Mouse (Mus musculus): ENCODE results near the gene Srpx2.
A peak's percentile ranks its signal among the peaks of the same experiment; 100 is the strongest.

Srpx2 gene

DNA sequence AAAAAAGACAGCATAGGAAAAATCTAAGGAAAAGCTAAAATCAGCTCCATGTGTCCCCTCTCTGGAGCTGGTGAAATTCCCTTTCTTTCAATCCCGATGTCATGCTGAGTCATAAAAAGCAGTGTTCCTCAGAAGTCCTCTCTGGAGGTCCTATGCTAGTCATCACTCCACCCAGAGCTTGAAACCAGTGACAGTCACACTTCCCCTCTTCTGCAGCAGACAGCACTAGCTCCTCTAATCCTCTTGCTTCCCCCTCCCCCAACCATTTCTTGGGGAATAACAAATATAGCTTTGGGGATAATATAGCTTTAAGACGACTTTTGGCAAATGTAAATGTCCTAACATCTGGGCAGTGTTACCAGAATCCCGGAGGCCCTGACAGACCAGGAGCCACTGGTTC is at the start of gene Srpx2:
Gene Srpx2 (plus strand): TSS at position 166 of the 400 bp plus-strand sequence.
- no peak for DNase-seq (ENCODE audit: low spot score)

DNA sequence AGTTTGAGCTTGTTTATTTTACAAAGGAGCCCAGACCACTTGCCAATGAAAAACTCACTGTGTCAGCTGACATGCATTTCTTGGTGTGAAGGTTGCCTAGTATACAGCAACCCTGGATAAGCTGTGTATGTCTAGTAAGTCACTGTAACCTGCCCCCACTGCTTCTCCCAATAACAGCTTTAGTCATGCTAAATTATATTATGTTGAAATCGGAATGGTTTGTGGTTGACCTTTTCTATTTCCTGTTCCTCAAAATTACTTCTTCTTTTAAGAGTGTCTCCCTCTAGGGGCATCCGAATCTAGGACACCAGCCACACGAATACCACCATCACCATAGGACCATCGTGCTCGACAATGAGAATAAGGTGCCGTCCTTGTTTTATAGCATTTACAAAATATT is 38.5 kb upstream of the Srpx2 start:
- no peak for DNase-seq (ENCODE audit: low spot score)

DNA sequence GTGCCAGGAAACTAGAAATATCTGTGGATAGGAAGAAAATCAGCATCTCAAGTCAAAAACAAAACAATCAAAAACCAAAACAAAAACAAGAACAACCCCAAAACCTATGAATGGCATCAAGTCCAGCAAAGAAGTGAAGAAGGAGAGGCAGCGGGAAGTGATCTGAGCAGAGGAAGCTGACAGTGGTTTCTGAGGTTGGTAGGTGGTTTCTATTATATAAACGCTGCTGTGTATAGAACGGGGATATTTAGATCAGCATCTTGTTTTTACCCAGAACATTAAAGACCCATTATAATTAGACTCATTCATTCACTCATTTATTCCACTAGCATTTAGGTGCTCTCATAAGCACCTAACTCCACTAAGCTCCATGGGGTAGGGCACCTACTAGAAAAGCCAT is 20.9 kb upstream of the Srpx2 start:
- DNase-seq (ENCODE audit: low spot score): peak; percentile 1

DNA sequence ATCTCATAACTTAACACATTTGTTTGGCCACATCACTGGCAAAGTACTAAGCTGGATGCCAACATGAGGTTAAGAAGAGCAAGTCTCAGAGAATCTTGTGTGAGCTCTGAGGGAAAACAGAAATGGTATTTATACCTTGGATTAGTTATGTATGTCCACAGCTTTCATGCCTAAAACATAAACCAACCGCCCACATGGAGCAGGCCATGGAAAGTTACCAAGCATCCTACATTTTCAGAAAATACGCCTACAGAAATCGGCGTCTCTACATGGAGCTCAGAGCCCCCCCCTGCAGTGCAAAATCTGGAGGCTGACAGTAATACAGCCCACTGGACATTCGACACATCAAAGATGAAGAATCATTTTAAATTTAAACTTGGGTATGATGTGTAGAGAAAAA is 20.1 kb upstream of the Srpx2 start:
- DNase-seq (ENCODE audit: low spot score): no peak

DNA sequence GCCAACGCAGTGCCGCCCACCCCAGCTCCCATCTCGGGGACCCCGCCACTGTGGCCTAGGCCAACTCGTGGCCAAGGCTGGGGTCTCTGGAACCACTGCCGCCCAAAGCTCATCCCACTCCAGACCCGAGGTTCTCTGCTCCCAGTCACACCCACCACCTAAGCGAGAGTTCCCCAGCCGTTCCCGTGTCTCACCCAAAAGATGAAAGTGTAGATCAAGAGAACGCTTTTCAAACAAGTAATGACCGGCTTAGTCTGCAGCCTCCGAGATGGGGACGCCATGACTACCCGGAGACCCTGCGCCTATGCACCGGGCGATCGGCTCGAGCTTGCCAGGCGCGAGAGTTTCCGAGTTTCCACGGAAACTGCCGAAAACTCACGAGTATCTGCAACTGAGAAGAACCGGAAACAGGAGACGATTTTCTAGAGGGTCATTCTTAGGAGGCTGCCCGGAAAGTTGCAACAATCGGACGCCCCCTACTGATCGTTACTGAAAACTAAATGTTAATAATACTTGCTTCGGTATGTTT is 10.1 kb upstream of the Srpx2 start, which contains the start of gene Tspan6:
Gene Tspan6 (minus strand): TSS at position 416 of the 529 bp plus-strand sequence.
- DNase-seq (ENCODE audit: low spot score): peak; percentile 68

DNA sequence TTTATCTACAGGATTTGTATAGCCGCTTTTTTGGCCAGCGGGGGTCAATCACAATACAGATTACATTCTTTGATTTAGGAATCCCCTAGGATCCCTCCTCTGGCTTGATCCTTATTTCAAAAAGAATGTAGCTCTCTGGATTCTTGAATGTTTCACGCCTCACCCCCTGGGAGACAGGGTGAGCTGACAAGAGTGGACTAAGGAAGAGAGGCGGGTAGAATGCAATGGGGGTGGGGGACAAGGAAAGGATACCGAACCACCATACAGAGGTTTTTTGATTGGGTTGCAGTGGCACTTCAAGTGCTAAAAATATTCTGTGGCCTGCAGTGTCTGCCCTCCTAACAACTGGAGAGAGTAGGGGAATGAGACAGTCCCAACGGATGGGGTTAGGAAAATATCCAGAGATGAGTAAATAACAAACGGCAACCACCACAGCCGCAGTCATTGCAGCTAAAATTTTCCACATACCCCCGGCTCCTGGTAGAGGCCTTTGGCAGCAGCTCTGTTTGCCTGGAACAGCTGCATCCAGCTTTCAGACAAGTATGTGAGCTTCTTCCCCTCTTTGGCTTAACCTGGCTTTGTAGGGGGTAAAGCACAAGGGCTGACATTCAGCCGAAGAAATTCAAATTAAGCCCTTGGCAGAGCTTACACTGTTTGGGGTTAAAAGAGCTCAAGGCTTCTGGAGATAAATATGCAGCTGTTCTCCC is 3.3 kb downstream of the Srpx2 start:
- DNase-seq (ENCODE audit: low spot score): no peak

DNA sequence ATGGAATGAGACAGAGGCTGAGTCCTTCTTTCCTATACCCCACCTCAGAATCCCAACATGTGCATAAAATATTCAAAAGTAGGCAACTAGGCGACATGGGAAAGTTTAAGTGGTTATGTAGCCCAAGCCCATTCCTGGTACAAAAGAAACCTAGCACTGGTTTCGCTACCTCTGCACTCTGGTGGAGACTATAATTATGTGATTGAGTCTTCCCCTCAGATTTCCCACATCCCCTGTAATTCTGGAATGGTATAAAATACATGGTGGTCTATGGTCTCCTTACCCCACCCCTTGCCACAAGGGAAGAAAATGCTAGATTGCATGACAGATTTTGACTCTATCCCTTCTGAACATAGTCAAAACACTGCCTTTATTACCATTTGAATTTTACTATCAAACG is 4.8 kb downstream of the Srpx2 start:
- DNase-seq (ENCODE audit: low spot score): no peak

DNA sequence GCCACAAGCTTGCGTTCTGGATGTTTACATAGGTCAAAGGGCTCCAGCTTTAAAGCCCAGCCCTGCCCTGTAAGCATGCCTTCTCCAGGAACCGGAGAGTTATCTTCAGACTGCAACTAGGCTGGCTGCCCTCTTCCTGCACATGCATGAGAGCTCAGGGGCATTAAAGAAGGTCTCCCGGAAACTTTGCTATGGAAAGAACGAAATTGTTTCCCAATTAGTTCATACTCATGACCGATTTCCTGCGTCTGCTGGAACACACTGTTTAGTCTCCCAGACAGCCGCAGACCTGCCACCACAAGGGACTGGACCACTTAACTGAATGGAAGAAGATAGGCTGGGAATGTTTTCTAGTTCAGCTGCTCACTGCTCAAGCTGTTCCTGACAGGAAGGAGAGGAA is 6.0 kb downstream of the Srpx2 start:
- no peak for DNase-seq (ENCODE audit: low spot score)

DNA sequence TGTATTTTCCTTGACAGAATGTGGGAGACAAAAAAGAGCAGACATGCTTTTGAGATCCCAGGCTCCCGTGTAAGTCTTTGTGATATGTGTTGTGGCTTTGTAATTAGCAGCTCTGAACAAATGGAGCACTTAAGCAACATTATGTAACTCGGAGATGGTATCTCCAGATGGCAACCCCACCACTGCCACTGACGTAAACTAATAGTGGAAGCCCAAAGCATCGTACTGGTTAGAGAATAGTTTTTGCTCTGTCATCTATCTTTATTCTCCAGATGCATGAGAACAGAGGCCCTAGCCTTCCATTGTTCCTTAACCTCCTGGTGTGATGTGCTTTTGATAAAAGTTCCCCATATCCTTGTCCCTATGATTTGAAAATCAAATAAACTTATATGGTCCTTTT is 13.0 kb downstream of the Srpx2 start:
- no peak for DNase-seq (ENCODE audit: low spot score)

DNA sequence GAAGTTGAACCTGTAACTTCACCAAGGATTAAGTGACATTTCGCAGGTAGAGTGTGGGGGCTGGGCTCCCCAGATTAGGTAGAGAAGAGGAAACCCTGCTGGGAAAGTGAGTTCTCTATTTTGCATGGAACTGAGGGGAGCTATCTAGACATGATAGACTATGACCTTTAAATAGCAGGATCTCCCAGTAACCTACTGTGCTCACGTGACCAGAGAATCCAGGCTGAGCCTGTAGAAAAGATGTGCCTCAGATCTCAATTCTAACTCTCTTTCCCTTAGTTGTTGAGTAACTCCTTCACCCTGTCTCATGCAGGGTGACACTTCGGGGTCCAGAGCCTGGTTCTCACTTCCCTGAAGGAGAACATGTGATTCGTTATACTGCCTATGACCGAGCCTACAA is 18.5 kb downstream of the Srpx2 start:
- no peak for DNase-seq (ENCODE audit: low spot score)

DNA sequence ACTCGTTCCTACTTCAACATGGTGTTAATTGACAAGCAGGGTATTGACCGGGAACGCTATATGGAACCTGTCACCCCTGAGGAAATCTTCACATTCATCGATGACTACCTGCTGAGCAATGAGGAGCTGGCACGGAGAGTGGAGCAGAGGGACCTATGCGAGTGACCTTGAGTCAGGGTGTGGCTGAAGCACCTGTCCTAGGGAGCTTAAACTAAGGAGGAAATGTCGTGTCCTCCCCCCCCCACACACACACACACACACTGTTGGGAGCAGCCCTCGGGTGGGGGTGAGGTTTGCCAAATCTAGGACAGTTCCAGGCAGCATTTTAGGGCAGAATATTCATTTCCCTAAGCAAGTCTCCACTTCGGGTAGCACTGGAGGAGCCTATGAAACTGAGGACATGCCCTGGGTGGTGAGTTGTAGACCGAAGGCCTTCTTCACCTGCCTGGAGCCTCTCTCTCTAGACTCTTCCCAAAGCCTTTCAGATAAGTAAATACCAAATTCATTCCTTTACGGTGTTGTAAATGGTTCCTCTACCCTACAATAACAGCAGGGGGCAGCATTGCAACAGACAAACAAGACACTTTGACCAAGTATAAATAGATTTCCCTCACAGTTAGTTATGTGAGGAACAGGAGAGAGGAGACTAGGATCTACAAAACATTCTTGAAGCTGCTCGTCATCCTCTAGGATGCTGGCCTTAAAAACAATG is 23.2 kb downstream of the Srpx2 start:
- DNase-seq (ENCODE audit: low spot score): peak; percentile 3

DNA sequence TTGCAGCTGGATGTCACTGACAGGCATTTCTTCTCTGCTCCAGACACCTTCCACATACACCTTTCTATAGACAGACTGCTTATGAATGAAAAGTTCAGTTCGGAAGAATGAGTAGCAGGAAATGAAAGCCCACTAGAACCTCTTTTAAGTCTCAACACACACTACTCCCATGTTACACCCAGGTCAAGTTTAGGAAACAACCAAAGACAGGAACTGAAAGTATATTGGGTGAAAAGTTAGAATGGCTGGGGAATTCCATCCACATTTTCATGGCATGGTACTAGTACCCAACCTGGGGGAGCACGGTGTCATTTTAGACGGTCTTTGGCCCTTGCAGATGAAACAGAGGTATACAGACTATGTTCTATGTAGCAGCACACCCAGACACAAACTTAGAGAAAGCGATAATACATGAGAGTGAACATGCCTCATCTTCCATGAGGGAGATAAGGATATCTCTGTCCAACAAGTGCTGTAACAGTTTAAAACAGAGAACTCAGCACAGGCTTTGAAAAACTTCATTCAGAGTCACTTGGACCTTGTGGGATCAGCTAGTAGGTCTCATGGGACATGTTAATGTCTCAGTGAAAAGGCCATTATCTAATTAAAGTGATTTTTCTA is 28.5 kb downstream of the Srpx2 start:
- no peak for DNase-seq (ENCODE audit: low spot score)

DNA sequence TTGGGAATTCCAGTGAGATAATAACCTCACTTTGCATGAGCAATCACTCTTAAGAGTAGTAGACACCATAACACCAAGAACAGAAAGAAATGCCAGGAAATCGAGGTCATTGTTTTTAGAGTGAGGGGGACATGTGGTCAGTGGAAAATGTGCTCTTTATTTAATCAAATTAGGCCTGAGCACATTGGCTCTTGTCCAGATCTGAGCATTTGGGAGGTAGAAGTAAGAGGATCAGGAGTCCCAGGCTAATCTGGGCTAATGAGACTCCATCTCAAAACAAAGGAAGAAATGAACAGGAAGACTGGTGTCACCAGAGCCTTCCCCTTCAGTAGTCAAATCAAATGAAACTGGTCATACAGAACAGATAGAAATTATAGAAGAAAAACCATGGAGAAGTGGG is 31.3 kb downstream of the Srpx2 start:
- no peak for DNase-seq (ENCODE audit: low spot score)

DNA sequence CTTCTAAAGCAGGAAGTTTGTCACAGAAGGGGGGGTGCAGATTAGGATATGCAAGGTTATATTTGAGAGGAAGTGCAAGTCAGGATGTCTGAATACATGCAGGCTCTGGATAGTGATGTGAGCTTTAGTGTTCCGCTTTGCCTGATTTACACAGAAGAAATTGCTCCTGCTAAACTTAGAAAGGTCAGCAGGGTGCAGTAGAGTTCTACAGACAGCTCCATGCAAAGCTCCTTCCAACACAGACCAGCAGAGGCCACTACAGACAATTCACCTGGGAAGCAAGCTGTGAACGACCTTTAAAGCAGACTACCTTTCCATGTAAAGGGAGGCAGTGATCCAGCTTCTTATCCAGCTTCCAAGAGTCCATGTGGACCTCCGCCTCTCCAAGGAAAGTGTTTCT is 39.2 kb downstream of the Srpx2 start:
- peak; percentile 24 for DNase-seq (ENCODE audit: low spot score)

DNA sequence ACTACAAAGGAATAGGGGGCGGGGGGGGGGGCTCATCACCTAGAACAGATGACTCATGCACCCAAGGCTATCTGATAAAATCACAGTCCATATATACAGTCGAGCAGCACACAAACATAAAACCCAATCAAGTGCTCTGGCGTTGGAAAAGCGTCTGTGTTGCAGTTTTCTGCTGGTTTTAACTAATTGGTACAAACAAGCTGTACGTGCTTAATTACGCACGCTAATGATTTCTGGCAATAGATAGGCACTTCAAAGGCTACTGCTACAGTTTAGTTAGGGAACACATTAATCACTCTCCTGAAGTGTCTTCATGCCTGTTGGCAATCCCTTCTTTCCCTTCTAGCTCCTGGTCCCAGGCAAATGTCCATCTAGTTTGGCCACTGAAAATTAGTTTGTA is 46.4 kb downstream of the Srpx2 start:
- no peak for DNase-seq (ENCODE audit: low spot score)

DNA sequence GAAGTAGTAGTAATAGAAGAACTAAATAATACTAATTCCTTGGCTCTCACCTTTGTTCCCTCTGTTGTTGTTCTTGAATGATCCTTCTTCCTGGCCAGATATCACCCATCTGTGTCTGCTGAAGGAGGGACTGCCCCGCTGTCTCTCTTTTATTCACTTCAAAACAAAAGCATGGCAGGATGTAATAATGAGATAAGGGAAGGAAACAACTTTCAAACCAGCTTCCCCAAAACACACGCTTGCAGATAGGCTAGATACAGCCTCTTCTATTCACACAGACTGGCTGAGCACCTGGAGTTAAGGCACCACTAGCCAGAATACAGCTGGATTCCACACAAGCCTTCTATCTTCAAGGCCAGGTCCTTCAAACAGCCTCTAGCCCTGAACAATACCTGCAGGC is 52.4 kb downstream of the Srpx2 start:
- DNase-seq (ENCODE audit: low spot score): no peak

DNA sequence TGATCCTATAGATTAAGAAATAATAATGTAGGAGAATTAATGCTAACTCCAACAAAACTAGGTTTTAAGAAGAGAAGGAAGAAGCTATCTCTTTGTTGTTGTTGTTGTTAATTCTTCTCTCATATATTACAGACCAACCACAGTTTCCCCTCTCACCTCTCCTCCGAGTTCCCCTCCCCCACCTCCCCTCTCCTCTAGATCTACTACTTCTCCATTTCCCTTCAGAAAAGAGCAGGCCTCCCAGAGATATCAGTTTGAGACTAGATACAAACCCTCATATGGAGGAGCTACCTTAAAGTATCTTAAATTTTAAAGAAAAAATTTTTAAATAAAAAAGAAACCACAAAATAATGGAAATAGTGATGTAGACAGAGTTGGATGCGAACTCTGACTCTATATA is 56.4 kb downstream of the Srpx2 start:
- no peak for DNase-seq (ENCODE audit: low spot score)

DNA sequence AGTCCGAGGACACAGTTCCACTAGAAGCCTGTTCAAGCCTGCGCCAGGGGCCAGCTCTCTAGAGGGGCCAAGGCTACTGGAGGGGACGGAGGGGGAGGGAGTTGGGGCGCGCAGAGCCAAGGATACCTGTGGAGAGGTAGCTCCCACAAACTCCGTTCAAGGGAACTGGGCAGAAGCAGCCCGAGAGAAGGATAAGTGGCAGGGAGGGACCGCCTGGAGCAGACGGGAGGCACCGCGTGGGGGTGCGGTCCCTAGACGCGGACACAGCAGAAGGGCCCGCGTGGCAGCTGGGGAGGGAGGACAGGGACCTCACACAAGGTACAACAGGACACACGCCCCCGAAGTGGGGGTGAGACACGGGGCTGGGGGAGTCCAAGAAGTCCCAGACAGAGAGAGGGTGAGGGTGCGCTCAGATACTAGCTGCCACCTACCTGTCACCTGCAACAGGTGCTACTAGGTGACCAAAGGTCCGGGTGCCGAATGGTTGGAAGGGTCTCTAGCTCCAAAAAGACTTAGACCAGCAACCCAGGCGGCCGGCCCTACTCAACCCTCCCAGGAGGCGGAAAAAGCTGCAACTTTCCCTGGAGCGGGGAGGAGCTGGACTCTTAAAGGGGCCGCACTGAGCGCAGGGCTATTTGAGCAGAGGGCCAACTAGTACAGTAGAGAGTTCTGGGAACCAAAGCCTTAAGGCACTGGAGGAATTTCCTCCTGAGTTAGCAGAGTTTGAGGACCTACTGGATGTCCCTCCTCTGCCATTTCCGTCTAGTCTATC is 73.2 kb downstream of the Srpx2 start, which contains the start of gene Sytl4:
Gene Sytl4 (minus strand): TSS at position 582 of the 772 bp plus-strand sequence.
- no peak for DNase-seq (ENCODE audit: low spot score)

Measured in T-cell, adult 2 months (primary cell).